Mouse (Mus musculus) left cerebral cortex, adult 6 months (tissue): ENCODE measurements around the gene Ajap1. TPM values are rescaled to one million over a fixed set of nuclear protein-coding genes. Genes with fewer than 3 reads are reported as not detected.

ENCODE experiments used
- long read RNA-seq, 2 experiments: library from polyadenylated mRNA; unstranded; transcript quantifications; one replicate each; pipeline ENCODE4 v2.0.0; 2019 to 2020
- polyA plus RNA-seq: library from polyadenylated mRNA; unstranded; fragments of <200 nt; fragmentation: Nextera tagmentation; gene quantifications from 2 replicates; pipeline ENCODE4 v1.2.3, GENCODE M21; 2021

Gene Ajap1
- polyA plus RNA-seq, result 15.7 and 21.7 TPM in 2 replicates
- long read RNA-seq, experiment 1, transcript Ajap1-201 (6 exons, 3,048 nt), result major isoform, 8 of 19 reads
- long read RNA-seq, experiment 1, partial matches to known transcripts, result 6 of 19 reads
- long read RNA-seq, experiment 1, other reads (novel, unspliced or antisense), result 5 of 19 reads
- long read RNA-seq, experiment 2, transcript Ajap1-201 (6 exons, 3,048 nt), result major isoform, 6 of 45 reads
- long read RNA-seq, experiment 2, partial matches to known transcripts, result 17 of 45 reads
- long read RNA-seq, experiment 2, other reads (novel, unspliced or antisense), result 22 of 45 reads

GRCm38 (mm10) chr4:153482459-153483338 is at the start of gene Ajap1:
Gene Ajap1, minus strand, starts transcription at chr4:153482811.

